Mouse (Mus musculus): Measurements from ENCODE around the gene Usp29. TPM values are rescaled to one million over a fixed set of nuclear protein-coding genes. Genes with fewer than 3 reads are reported as not detected.
"Not testable (repeated sequence)": the region's sequence is repeated elsewhere in the genome, so short reads cannot be mapped to it uniquely, and the experiment has no call there.

Gene Usp29
- polyA plus RNA-seq, 1 experiment from 2014 or later: 22.2 TPM

DNA sequence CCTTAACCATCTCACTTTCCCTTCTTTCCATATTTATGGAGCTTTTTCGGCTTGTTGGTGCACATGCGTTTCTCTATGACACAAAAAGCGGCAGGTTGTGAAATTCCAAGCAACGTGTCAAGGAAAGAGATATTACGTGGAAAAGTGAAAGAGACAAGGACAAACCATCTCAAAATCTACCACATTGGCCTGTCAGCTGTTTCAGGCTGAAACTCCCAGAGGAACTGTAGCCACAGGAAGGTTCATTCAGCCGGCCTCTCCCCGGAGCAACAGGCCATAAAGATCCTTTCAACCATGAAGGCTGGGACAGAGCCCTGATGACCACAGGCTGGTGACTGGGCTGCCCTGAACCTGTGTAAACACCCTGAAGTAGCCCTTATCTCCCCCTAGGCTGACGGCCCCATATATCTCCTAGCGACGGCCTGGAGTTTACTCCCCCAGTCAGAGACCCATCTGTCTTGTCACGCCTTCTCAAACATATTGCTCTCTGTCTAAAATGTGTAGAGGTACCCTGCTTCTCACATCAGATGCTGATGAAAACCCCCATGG lies 43.6 kb downstream of the Usp29 start:
- not testable (repeated sequence) for DNase-seq (ENCODE audit: low spot score)

GRCm38 (mm10) chr7:6776314-6777059 lies 46.1 kb downstream of the Usp29 start:
- Histone ChIP-seq H3K4me2 (ENCODE audit: low read depth, severe bottlenecking) (no peak overlapping the region), H3K4me1 (ENCODE audit: control insufficient read depth, insufficient read depth, low read length) (peaks cover 13% of the 10 kb centered on the region), H3K9me3 (ENCODE audit: control insufficient read depth, low read length) (no peaks in the 10 kb centered on the region), H3K27me3 (ENCODE audit: control insufficient read depth, insufficient read depth, low read length) (no peaks in the 10 kb centered on the region), H3K36me3 (ENCODE audit: control insufficient read depth, insufficient read depth, low read length) (no peaks in the 10 kb centered on the region), H3K4me3 (ENCODE audit: low read depth, low read length) (no peak overlapping the region), H3K27ac (replicated peaks; ENCODE audit: low read depth, low read length) (no peak overlapping the region; the same call in 1 of the 2 replicates), H3K9ac (ENCODE audit: low read length) (no peak overlapping the region)
- 86% methylated on average over 10 of the region's 10 CpGs for WGBS
- DNase-seq (ENCODE audit: low spot score): no peak
- ATAC-seq (ENCODE audit: insufficient number of reproducible peaks, low FRiP score, low TSS enrichment, low read depth): no peak

More for the DNA sequence above, 43.6 kb downstream of the Usp29 start:
- peaks cover 26% of the 10 kb centered on the region for H3K4me1 ChIP-seq (ENCODE audit: control insufficient read depth, insufficient read depth, low read length)
- H3K9ac ChIP-seq (ENCODE audit: low read length); H3K27ac ChIP-seq (replicated peaks; ENCODE audit: low read depth, low read length); H3K4me3 ChIP-seq (ENCODE audit: low read depth, low read length); ATAC-seq (ENCODE audit: insufficient number of reproducible peaks, low FRiP score, low TSS enrichment, low read depth); H3K9me3 ChIP-seq (ENCODE audit: control insufficient read depth, low read length); H3K27me3 ChIP-seq (ENCODE audit: control insufficient read depth, insufficient read depth, low read length); H3K36me3 ChIP-seq (ENCODE audit: control insufficient read depth, insufficient read depth, low read length); H3K4me2 ChIP-seq (ENCODE audit: low read depth, severe bottlenecking): not testable (repeated sequence)
- WGBS: 40% methylated on average over 11 of the region's 11 CpGs

GRCm38 (mm10) chr7:6777107-6777506 lies 46.7 kb downstream of the Usp29 start:
- Histone ChIP-seq H3K9me3 (ENCODE audit: control insufficient read depth, low read length) (no peaks in the 10 kb centered on the region), H3K9ac (ENCODE audit: low read length) (no peak overlapping the region), H3K4me3 (ENCODE audit: low read depth, low read length) (no peak overlapping the region), H3K27ac (replicated peaks; ENCODE audit: low read depth, low read length) (no peak overlapping the region; the same call in 1 of the 2 replicates), H3K36me3 (ENCODE audit: control insufficient read depth, insufficient read depth, low read length) (no peaks in the 10 kb centered on the region), H3K27me3 (ENCODE audit: control insufficient read depth, insufficient read depth, low read length) (no peaks in the 10 kb centered on the region), H3K4me2 (ENCODE audit: low read depth, severe bottlenecking) (no peak overlapping the region), H3K4me1 (ENCODE audit: control insufficient read depth, insufficient read depth, low read length) (peaks cover 17% of the 10 kb centered on the region)
- no peak for DNase-seq (ENCODE audit: low spot score)
- WGBS: 50% methylated on average over 2 of the region's 2 CpGs
- no peak for ATAC-seq (ENCODE audit: insufficient number of reproducible peaks, low FRiP score, low TSS enrichment, low read depth)

GRCm38 (mm10) chr7:6777689-6778088 lies 47.3 kb downstream of the Usp29 start:
- no peaks in the 10 kb centered on the region for H3K9me3 ChIP-seq (ENCODE audit: control insufficient read depth, low read length)
- WGBS: 20% methylated on average over 4 of the region's 4 CpGs
- no peak overlapping the region for H3K9ac ChIP-seq (ENCODE audit: low read length)
- no peak overlapping the region for H3K4me2 ChIP-seq (ENCODE audit: low read depth, severe bottlenecking)
- ATAC-seq (ENCODE audit: insufficient number of reproducible peaks, low FRiP score, low TSS enrichment, low read depth) (no peak), DNase-seq (ENCODE audit: low spot score) (no peak)
- peaks cover 17% of the 10 kb centered on the region for H3K4me1 ChIP-seq (ENCODE audit: control insufficient read depth, insufficient read depth, low read length)
- no peak overlapping the region for H3K4me3 ChIP-seq (ENCODE audit: low read depth, low read length)
- no peaks in the 10 kb centered on the region for H3K36me3 ChIP-seq (ENCODE audit: control insufficient read depth, insufficient read depth, low read length)
- no peak overlapping the region; the same call in 1 of the 2 replicates for H3K27ac ChIP-seq (replicated peaks; ENCODE audit: low read depth, low read length)
- no peaks in the 10 kb centered on the region for H3K27me3 ChIP-seq (ENCODE audit: control insufficient read depth, insufficient read depth, low read length)

DNA sequence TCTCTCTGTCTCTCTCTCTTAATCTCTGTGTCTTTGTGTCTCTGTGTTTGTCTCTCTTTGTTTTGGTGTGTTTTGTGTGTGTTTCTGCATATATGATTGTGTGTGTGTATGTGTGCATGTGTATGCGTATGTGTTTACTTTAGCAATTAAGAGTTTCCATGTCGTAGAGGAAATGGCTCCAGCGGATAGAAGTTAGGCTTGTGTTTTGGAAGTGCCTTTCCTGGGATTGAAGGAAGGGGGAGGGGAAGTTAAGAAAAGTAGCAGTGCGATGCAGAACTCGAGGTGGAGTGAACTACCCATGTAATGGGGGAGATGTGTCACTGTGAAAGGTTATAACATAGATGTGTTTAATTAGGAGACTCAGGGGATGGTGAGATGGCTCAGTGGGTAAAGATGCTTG lies 48.8 kb downstream of the Usp29 start:
- WGBS: 88% methylated on average over 5 of the region's 5 CpGs
- Histone ChIP-seq H3K36me3 (ENCODE audit: control insufficient read depth, insufficient read depth, low read length) (no peaks in the 10 kb centered on the region), H3K9ac (ENCODE audit: low read length) (no peak overlapping the region), H3K4me1 (ENCODE audit: control insufficient read depth, insufficient read depth, low read length) (peaks cover 19% of the 10 kb centered on the region), H3K4me2 (ENCODE audit: low read depth, severe bottlenecking) (no peak overlapping the region), H3K27me3 (ENCODE audit: control insufficient read depth, insufficient read depth, low read length) (no peaks in the 10 kb centered on the region), H3K9me3 (ENCODE audit: control insufficient read depth, low read length) (no peaks in the 10 kb centered on the region), H3K27ac (replicated peaks; ENCODE audit: low read depth, low read length) (no peak overlapping the region), H3K4me3 (ENCODE audit: low read depth, low read length) (no peak overlapping the region)
- ATAC-seq (ENCODE audit: insufficient number of reproducible peaks, low FRiP score, low TSS enrichment, low read depth): no peak
- no peak for DNase-seq (ENCODE audit: low spot score)

DNA sequence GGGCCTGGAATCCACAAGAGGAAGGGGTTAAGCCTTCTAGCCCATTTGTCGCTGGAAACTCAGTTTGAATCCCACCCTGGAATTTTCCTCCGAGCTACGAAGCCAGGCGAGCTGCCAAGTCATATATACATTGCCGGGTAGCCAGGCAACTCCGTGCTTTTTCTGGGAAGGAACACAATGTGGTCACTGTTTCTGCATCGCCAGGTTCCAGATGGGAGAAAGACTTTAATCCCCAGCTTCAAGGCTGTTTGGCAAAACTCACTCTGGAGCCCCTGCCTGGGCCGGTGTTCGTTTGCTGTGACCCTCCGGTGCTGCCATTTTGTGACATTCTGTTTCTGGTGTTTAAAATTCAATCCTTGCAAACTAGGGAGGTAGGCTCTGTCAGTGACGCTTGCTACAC lies 51.2 kb downstream of the Usp29 start:
- no peak overlapping the region for H3K9ac ChIP-seq (ENCODE audit: low read length)
- DNase-seq (ENCODE audit: low spot score) (peak; percentile 73), ATAC-seq (ENCODE audit: insufficient number of reproducible peaks, low FRiP score, low TSS enrichment, low read depth) (peak; percentile 55; the same call in 1 of the 2 replicates)
- H3K27ac ChIP-seq (replicated peaks; ENCODE audit: low read depth, low read length): peak overlapping the region; percentile 94
- H3K27me3 ChIP-seq (ENCODE audit: control insufficient read depth, insufficient read depth, low read length): no peaks in the 10 kb centered on the region
- no peak overlapping the region for H3K4me2 ChIP-seq (ENCODE audit: low read depth, severe bottlenecking)
- peaks cover 25% of the 10 kb centered on the region for H3K4me1 ChIP-seq (ENCODE audit: control insufficient read depth, insufficient read depth, low read length)
- no peaks in the 10 kb centered on the region for H3K9me3 ChIP-seq (ENCODE audit: control insufficient read depth, low read length)
- H3K36me3 ChIP-seq (ENCODE audit: control insufficient read depth, insufficient read depth, low read length): no peaks in the 10 kb centered on the region
- no peak overlapping the region for H3K4me3 ChIP-seq (ENCODE audit: low read depth, low read length)
- 35% methylated on average over 11 of the region's 11 CpGs for WGBS

DNA sequence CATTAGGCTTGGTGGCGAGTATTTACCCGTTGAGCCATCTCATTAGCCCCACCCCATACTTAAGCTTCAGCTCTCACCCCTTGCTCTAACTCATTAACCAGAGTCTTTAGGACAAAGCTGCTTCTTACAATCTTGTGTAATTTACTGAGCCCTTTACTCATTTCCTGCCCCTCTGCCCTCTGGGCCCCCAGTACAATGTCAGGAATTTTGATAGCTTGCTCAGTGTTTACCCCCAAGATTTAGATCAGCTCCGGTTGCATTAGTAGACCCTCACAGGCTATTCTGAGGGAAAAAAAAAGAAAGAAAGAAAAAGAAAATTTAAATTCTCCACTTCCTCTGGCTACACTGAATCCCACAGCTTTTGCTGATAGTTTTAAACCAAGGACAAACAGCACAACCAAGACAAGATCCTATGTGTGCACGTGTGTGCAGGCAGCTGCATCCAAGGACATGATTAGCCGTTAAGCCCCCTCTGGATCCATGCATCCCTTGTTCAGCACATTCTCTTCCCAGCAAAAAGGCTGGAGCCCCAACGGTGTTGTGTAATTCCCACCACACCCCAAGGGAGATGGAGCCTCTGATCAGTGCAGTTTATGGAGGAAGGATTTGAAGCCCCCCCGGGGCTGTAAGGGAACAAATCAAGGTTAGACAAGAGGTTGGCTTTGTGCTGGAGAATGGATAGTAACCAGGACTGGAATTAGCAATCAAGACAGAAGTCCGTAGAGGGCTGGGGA lies 54.1 kb downstream of the Usp29 start:
- H3K4me1 ChIP-seq (ENCODE audit: control insufficient read depth, insufficient read depth, low read length): peaks cover 15% of the 10 kb centered on the region
- H3K27ac ChIP-seq (replicated peaks; ENCODE audit: low read depth, low read length): peak overlapping the region; percentile 93
- no peak overlapping the region for H3K9ac ChIP-seq (ENCODE audit: low read length)
- no peaks in the 10 kb centered on the region for H3K27me3 ChIP-seq (ENCODE audit: control insufficient read depth, insufficient read depth, low read length)
- DNase-seq (ENCODE audit: low spot score): peak; percentile 59
- no peak overlapping the region for H3K4me2 ChIP-seq (ENCODE audit: low read depth, severe bottlenecking)
- WGBS: 7% methylated on average over 8 of the region's 8 CpGs
- ATAC-seq (ENCODE audit: insufficient number of reproducible peaks, low FRiP score, low TSS enrichment, low read depth): peak; percentile 58; the same call in 1 of the 2 replicates
- H3K9me3 ChIP-seq (ENCODE audit: control insufficient read depth, low read length): no peaks in the 10 kb centered on the region
- no peak overlapping the region for H3K4me3 ChIP-seq (ENCODE audit: low read depth, low read length)
- no peaks in the 10 kb centered on the region for H3K36me3 ChIP-seq (ENCODE audit: control insufficient read depth, insufficient read depth, low read length)

- no peaks in the 10 kb centered on the region for H3K27me3 ChIP-seq (ENCODE audit: control insufficient read depth, insufficient read depth, low read length)
- no peak for DNase-seq (ENCODE audit: low spot score)
- 58% methylated on average over 2 of the region's 2 CpGs for WGBS
Observed at GRCm38 (mm10) chr7:6787000-6787399, 56.6 kb downstream of the Usp29 start.

More at GRCm38 (mm10) chr7:6787000-6787399, 56.6 kb downstream of the Usp29 start:
- no peak overlapping the region for H3K4me2 ChIP-seq (ENCODE audit: low read depth, severe bottlenecking)
- peaks cover 9% of the 10 kb centered on the region for H3K4me1 ChIP-seq (ENCODE audit: control insufficient read depth, insufficient read depth, low read length)
- no peak overlapping the region for H3K9ac ChIP-seq (ENCODE audit: low read length)
- H3K9me3 ChIP-seq (ENCODE audit: control insufficient read depth, low read length): no peaks in the 10 kb centered on the region
- H3K4me3 ChIP-seq (ENCODE audit: low read depth, low read length): no peak overlapping the region
- no peak overlapping the region for H3K27ac ChIP-seq (replicated peaks; ENCODE audit: low read depth, low read length)
- no peaks in the 10 kb centered on the region for H3K36me3 ChIP-seq (ENCODE audit: control insufficient read depth, insufficient read depth, low read length)
- no peak for ATAC-seq (ENCODE audit: insufficient number of reproducible peaks, low FRiP score, low TSS enrichment, low read depth)

Measured in limb, embryonic 11.5 days (tissue).